Mouse (Mus musculus) hindbrain, embryonic 16.5 days (tissue): ENCODE measurements around the gene Stag1. TPM values are rescaled to one million over a fixed set of nuclear protein-coding genes. Genes with fewer than 3 reads are reported as not detected.

Experiments
- ATAC-seq: fragments of 200-750 bp; cut with Nextera tagmentation; 2 replicates; pipeline ENCODE4 v1.8.0; 2017; ENCODE audit warnings: moderate TSS enrichment, moderate library complexity
- H3K27ac ChIP-seq: fragments of 300-500 bp; sonication (generic); 2 replicates; pipeline ENCODE4 v1.5.1; 2014; ENCODE audit warnings: low read depth, mild to moderate bottlenecking, control low read depth, low read length, moderate library complexity
- H3K27me3 ChIP-seq: fragments of 300-500 bp; sonication (generic); replicated peaks from 2 replicates; pipeline ENCODE4 v1.6.1; 2014; ENCODE audit warnings: low read length; ENCODE audit not compliant: control insufficient read depth, insufficient read depth
- H3K36me3 ChIP-seq: fragments of 300-500 bp; sonication (generic); 2 replicates; pipeline ENCODE4 v1.6.1; 2014; ENCODE audit warnings: mild to moderate bottlenecking, low read length, moderate library complexity, mixed read lengths; ENCODE audit not compliant: control insufficient read depth, insufficient read depth
- H3K4me1 ChIP-seq: fragments of 300-500 bp; sonication (generic); 2 replicates; pipeline ENCODE4 v1.6.1; 2014; ENCODE audit warnings: low read depth, low read length; ENCODE audit not compliant: control insufficient read depth, insufficient read depth
- H3K4me2 ChIP-seq: fragments of 300-500 bp; sonication (generic); 2 replicates; pipeline ENCODE4 v1.6.1; 2014; ENCODE audit warnings: mild to moderate bottlenecking, low read length, control low read depth, moderate library complexity
- H3K4me3 ChIP-seq: fragments of 300-500 bp; sonication (generic); 2 replicates; pipeline ENCODE4 v1.5.1; 2014; ENCODE audit warnings: mild to moderate bottlenecking, low read length, control low read depth, moderate library complexity
- H3K9ac ChIP-seq: fragments of 300-500 bp; sonication (generic); 2 replicates; pipeline ENCODE4 v1.6.1; 2014; ENCODE audit warnings: low read depth, mild to moderate bottlenecking, control low read depth, low read length, moderate library complexity
- H3K9me3 ChIP-seq: fragments of 300-500 bp; sonication (generic); 2 replicates; pipeline ENCODE4 v1.6.1; 2014; ENCODE audit warnings: mild to moderate bottlenecking, low read length, moderate library complexity; ENCODE audit not compliant: control insufficient read depth
- WGBS: fragments of 180-500 bp; shearing (Covaris S2); extraction: QIAGEN DNeasy Blood & Tissue Kit; methylation state at CpG from one replicate; pipeline ENCODE4 v1.1.7; 2014; 5-methylcytosine and 5-hydroxymethylcytosine counted together
- polyA plus RNA-seq: library from polyadenylated mRNA; unstranded; fragments of >200 nt; fragmentation: Nextera tagmentation; extraction: Ambion mirVana; gene quantifications from 2 replicates; pipeline ENCODE4 v1.2.1, GENCODE M21; 2015

Stag1 gene
- polyA plus RNA-seq, 1 experiment from 2014 or later: 21.9 TPM

DNA sequence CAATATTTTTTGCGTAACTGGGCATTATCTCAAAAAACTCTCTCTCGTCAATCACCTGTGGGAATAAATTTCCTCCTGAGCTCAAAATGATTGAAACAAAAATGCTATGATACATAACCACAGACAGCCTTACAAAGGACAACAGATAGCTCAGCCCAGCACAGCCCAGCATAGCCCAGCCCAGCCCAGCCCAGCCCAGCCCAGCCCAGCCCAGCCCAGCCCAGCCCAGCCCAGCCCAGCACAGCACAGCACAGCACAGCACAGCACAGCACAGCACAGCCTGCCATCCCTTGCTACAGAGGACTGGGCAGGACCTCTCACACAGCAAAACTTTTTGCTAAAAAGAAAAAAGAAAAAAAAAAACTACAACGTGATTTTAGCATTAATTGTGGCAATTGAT is 390.3 kb downstream of the Stag1 start:
- Histone ChIP-seq H3K9me3 (no peaks in the 10 kb centered on the region), H3K9ac (no peak overlapping the region), H3K4me2 (no peak overlapping the region), H3K27ac (no peak overlapping the region), H3K36me3 (peaks cover 19% of the 10 kb centered on the region), H3K4me3 (no peak overlapping the region), H3K27me3 (no peaks in the 10 kb centered on the region), H3K4me1 (no peaks in the 10 kb centered on the region)
- ATAC-seq: no peak
- 89% methylated on average over 3 of the region's 3 CpGs for WGBS

GRCm38 (mm10) chr9:100990609-100991008 is 393.0 kb downstream of the Stag1 start:
- no peak for ATAC-seq
- H3K4me2 ChIP-seq: no peak overlapping the region
- no peak overlapping the region for H3K4me3 ChIP-seq
- peaks cover 25% of the 10 kb centered on the region for H3K36me3 ChIP-seq
- no peaks in the 10 kb centered on the region for H3K27me3 ChIP-seq
- H3K9me3 ChIP-seq: no peaks in the 10 kb centered on the region
- H3K9ac ChIP-seq: no peak overlapping the region
- no peak overlapping the region for H3K27ac ChIP-seq
- WGBS: 94% methylated on average over 5 of the region's 5 CpGs
- H3K4me1 ChIP-seq: no peaks in the 10 kb centered on the region

GRCm38 (mm10) chr9:100991321-100991720 is 393.7 kb downstream of the Stag1 start:
- ATAC-seq: no peak
- Histone ChIP-seq H3K4me3 (no peak overlapping the region), H3K27ac (no peak overlapping the region), H3K9ac (no peak overlapping the region), H3K9me3 (no peaks in the 10 kb centered on the region), H3K36me3 (peaks cover 25% of the 10 kb centered on the region), H3K4me2 (no peak overlapping the region), H3K4me1 (no peaks in the 10 kb centered on the region), H3K27me3 (no peaks in the 10 kb centered on the region)
- 98% methylated on average over 2 of the region's 2 CpGs for WGBS

DNA sequence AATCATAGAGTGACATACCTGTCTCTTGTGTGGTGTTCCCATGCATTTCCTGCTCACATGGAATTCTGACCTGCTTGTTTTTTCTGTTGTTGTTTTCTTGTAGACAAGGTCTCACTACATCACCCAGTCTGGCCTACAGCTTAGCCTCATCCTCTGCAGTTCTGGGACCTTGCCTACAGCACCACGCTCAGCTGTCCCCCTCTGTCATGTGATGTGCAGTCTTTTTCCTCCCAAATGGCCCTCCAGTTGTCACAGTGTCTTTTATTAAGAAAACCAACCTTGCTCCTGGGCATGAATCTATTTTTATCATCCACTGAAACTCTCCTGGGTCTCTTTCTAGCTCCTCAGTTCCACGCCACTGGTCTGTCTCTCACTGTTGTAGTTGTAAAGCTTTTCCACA is 394.6 kb downstream of the Stag1 start:
- Histone ChIP-seq H3K9me3 (no peaks in the 10 kb centered on the region), H3K27me3 (no peaks in the 10 kb centered on the region), H3K4me1 (no peaks in the 10 kb centered on the region), H3K4me2 (no peak overlapping the region), H3K4me3 (no peak overlapping the region), H3K9ac (no peak overlapping the region), H3K27ac (no peak overlapping the region), H3K36me3 (peaks cover 25% of the 10 kb centered on the region)
- 71% methylated on average over 2 of the region's 2 CpGs for WGBS
- no peak for ATAC-seq

GRCm38 (mm10) chr9:100993937-100994336 is 396.3 kb downstream of the Stag1 start:
- no peak overlapping the region for H3K9ac ChIP-seq
- H3K9me3 ChIP-seq: no peaks in the 10 kb centered on the region
- no peaks in the 10 kb centered on the region for H3K4me1 ChIP-seq
- no peak overlapping the region for H3K4me3 ChIP-seq
- H3K4me2 ChIP-seq: no peak overlapping the region
- H3K27me3 ChIP-seq: no peaks in the 10 kb centered on the region
- ATAC-seq: no peak
- peaks cover 27% of the 10 kb centered on the region for H3K36me3 ChIP-seq
- H3K27ac ChIP-seq: no peak overlapping the region
- 90% methylated on average over 4 of the region's 4 CpGs for WGBS

DNA sequence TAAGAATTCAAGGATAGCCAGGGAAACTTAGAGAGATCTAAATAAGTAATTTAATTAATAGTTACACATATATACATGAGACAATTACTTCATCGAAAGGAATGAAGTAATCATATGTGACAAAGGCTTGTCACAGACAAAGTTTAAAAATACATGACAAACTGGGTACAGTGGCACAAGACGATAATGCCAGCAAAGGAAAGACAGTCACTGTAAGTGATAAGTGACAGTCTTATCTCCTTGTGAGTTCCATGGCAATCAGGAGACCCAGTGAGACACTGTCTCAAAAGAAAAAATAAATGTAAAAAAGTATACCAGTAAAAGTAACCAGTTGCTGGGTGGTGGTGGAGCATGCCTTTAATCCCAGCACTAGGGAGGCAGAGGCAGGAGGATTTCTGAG is 399.5 kb downstream of the Stag1 start:
- H3K36me3 ChIP-seq: peaks cover 23% of the 10 kb centered on the region
- no peak for ATAC-seq
- H3K27ac ChIP-seq: no peak overlapping the region
- H3K4me1 ChIP-seq: no peaks in the 10 kb centered on the region
- 97% methylated on average over 2 of the region's 2 CpGs for WGBS
- H3K9me3 ChIP-seq: no peaks in the 10 kb centered on the region; the same call in 1 of the 2 replicates
- no peak overlapping the region for H3K4me3 ChIP-seq
- H3K4me2 ChIP-seq: no peak overlapping the region
- H3K27me3 ChIP-seq: no peaks in the 10 kb centered on the region
- H3K9ac ChIP-seq: no peak overlapping the region

DNA sequence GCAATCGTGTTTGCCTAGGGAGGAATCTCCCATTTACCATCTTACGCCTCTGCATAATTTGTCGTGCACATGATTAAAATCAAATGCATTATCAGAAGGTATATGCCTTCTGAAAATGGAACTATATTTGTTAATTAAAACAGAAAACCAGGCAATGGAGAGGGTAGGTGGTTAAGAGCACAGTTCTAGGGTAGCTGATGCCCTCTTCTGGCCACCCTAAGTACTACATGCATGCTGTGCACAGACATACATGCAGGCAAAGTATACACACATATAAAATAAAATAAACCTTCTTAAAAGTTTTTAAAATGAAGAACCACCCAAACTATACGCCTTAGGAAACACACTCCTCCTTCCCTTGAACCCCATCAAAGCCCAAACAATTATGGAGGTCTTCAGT is 404.5 kb downstream of the Stag1 start:
- H3K27me3 ChIP-seq: no peaks in the 10 kb centered on the region
- H3K27ac ChIP-seq: no peak overlapping the region
- no peak overlapping the region for H3K9ac ChIP-seq
- no peak for ATAC-seq
- H3K36me3 ChIP-seq: peaks cover 2% of the 10 kb centered on the region; the same call in 1 of the 2 replicates
- no peaks in the 10 kb centered on the region for H3K4me1 ChIP-seq
- no peak overlapping the region for H3K4me2 ChIP-seq
- peaks cover 5% of the 10 kb centered on the region; the same call in 1 of the 2 replicates for H3K9me3 ChIP-seq
- 92% methylated on average over 4 of the region's 4 CpGs for WGBS
- H3K4me3 ChIP-seq: no peak overlapping the region

- ATAC-seq: no peak
- no peak overlapping the region for H3K4me3 ChIP-seq
- H3K9me3 ChIP-seq: peaks cover 5% of the 10 kb centered on the region; the same call in 1 of the 2 replicates
- no peaks in the 10 kb centered on the region; the same call in 1 of the 2 replicates for H3K36me3 ChIP-seq
- H3K4me2 ChIP-seq: no peak overlapping the region
- H3K9ac ChIP-seq: no peak overlapping the region
- WGBS: 94% methylated on average over 8 of the region's 8 CpGs
- no peak overlapping the region for H3K27ac ChIP-seq
- no peaks in the 10 kb centered on the region for H3K4me1 ChIP-seq
- H3K27me3 ChIP-seq: no peaks in the 10 kb centered on the region
Observed at GRCm38 (mm10) chr9:101002841-101003240, 405.2 kb downstream of the Stag1 start.

GRCm38 (mm10) chr9:101003302-101003701 is 405.7 kb downstream of the Stag1 start:
- no peaks in the 10 kb centered on the region for H3K27me3 ChIP-seq
- no peak overlapping the region for H3K4me3 ChIP-seq
- H3K4me1 ChIP-seq: no peaks in the 10 kb centered on the region
- H3K9me3 ChIP-seq: peaks cover 5% of the 10 kb centered on the region; the same call in 1 of the 2 replicates
- ATAC-seq: no peak
- H3K36me3 ChIP-seq: no peaks in the 10 kb centered on the region; the same call in 1 of the 2 replicates
- no peak overlapping the region for H3K4me2 ChIP-seq
- no peak overlapping the region for H3K9ac ChIP-seq
- H3K27ac ChIP-seq: no peak overlapping the region
- 89% methylated on average over 5 of the region's 5 CpGs for WGBS

DNA sequence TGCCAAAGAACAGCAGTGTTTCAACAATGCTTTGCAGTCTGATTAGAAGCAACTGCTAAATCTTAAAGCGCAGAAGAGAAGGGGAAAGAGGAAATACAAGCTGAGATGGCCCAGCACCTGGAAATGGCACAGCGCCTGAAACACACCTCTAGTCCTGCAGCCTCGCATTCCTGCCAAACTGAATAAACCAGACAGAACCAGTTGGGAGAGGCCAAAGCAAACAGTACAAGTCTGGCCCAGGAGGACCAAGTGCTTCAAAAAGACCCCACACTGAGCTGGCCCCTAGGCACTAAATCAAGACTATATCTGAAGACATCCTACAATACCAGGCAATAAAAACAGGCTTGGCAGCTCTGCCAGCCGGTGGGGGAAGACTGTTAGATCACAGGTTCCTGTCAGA is 408.3 kb downstream of the Stag1 start:
- Histone ChIP-seq H3K27ac (no peak overlapping the region), H3K36me3 (no peaks in the 10 kb centered on the region; the same call in 1 of the 2 replicates), H3K9ac (no peak overlapping the region), H3K9me3 (0 out of 2 replicates have a peak, but pooled peaks cover 5% of the 10 kb centered on the region), H3K4me2 (no peak overlapping the region), H3K4me1 (no peaks in the 10 kb centered on the region), H3K4me3 (no peak overlapping the region), H3K27me3 (no peaks in the 10 kb centered on the region)
- WGBS: 70% methylated on average over 4 of the region's 4 CpGs
- ATAC-seq: no peak
